Mouse (Mus musculus) ES-CJ7 (cell line): ENCODE measurements around the gene Tas2r135.

ENCODE experiments used
- DNase-seq: peaks from one replicate; pipeline ENCODE4 v3.0.0; 2011; ENCODE audit warnings: low read depth, low spot score

The Tas2r135 gene

DNA sequence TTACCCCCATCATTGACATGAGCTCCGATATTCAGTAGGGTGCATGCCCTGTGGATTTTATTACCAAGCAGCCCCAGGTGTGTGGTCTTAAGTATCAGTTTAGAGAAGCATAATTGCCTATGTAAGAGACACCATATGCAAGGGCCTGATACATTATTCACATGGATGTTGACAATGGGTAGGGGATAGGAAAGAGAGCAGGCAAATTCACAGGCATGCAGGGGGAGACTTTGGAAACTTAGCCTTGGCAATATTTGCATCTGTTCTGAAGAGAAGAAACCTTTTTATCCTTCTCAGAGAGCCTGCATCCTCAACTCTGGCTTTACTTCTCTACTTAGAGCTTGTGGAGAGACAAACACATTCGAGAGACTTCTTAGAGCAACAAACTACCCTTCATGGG lies at the start of gene Tas2r135:
TSS of gene Tas2r135 (plus strand) at position 301 of the 400 bp plus-strand sequence.
- no peak for DNase-seq

DNA sequence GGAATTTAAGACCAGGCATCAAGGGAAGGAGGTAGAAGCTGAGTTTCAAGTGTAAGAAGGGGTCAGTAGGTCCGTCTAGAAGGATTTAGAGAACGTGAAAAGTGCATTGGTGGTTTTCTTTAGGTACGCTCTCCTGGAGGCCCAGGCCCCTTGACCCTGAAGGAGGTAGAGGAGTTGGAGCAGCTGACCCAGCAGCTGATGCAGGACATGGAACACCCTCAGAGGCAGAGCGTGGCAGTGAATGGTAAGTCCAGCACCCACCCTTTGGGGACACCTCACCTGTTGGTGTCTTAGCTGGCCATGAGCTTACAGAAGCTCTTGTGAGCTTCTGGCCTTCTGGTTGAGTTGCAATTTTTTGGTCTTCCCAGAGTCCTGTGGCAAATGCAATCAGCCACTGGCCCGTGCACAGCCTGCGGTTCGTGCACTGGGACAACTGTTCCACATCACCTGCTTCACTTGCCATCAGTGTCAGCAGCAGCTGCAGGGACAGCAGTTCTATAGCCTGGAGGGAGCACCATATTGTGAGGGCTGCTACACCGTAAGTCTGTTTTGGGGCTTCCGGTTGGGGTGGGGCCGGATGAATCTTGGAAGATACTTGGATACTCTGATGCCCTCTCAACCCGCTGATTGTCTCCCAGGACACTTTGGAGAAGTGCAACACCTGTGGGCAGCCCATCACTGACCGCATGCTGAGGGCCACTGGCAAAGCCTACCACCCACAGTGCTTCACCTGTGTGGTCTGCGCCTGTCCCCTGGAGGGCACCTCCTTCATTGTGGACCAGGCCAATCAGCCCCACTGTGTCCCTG lies 49.2 kb upstream of the Tas2r135 start:
- DNase-seq: no peak

DNA sequence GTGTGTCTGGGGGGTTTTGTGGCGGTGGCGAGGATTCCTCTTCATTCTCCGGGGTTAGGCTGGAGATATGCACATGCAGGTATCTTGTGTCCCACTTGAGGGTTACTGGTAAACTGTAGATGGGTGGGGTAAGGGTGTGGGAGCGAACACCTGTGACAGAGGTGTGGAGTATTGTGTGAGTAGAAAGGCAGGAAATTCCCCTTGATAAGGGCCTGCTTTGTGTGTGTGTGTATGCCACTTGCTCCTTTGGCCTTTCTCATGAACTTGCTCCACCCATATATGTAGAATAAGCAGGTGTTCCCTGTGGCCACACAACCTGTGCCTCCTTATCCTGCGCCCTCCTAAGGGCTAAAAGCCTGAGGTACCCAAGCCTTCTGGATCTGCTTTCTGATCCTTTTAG lies 48.3 kb upstream of the Tas2r135 start:
- no peak for DNase-seq

DNA sequence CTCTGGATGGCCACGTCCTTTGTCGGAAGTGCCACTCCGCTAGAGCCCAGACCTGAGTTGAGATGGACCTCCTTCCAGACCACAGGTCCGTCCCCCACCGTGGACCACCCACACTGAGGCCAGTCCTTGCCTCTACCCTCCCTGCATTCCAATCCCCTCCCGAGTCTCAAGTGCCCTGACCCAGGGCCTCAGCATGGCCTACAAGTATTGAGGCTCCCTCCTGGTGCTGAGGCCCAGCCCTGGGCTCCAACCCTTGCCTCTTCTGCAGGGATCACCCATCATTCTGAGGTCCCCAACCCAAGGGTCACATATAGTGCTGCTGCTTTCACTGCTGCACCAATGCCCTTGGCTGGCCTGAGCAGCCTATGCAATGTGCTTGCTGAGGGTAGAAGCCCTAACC lies 47.3 kb upstream of the Tas2r135 start:
- no peak for DNase-seq

DNA sequence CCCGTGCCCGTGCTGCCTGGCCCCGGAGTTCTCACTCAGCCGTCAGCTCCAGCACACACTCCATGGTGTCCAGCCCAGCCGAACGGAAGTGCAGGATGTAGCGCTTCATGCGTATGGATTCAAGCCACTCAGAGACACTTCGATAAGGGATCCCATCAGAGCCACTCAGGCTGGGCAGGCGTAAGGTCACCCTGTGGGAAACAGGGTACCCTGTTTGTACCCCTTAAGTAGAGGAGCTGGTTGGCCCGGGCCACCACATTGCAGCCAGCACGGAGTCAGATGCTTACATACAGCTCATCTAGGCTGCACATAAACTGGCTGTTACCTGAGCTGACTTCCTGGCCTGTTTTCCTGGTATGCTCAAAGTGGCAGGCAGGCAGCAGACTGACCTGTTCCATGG lies 46.3 kb upstream of the Tas2r135 start:
- DNase-seq: no peak

DNA sequence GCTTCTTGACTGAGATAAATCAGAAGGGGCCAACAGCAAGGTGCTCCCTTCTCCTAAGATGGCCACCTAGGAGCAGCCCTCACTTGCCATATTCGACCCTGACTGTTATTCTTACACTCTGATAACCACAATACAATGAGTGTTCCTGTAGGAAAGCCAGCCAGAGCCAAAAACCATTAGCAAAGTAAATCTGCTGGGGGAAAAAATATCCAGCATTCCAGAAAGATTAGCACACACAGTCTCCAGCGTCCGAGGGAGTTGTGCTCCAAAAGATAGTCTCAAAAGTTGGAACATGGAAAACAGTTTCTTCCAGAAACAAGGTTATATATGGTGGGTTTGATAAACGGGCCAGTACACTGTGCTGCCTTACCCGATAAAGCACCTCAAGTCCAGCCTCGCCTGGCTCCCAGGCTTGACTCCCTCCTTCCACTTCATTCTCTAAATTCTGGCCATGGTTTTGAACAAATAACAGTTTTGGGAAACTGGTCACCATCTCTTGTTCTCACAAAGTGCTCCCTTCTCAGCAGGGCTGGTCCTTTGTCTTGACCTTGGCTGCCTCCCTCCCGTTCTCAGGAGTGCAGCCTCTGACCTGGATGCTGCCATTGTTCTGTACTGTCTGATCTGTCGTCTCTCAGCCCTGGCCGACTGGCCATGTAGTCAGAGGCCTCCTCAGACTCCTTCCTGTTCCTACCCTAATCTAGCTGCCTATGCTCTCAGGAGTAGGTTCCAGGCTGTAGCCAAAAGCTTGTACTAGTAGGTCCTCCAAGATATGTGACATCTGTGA lies 45.7 kb upstream of the Tas2r135 start:
- DNase-seq: no peak

DNA sequence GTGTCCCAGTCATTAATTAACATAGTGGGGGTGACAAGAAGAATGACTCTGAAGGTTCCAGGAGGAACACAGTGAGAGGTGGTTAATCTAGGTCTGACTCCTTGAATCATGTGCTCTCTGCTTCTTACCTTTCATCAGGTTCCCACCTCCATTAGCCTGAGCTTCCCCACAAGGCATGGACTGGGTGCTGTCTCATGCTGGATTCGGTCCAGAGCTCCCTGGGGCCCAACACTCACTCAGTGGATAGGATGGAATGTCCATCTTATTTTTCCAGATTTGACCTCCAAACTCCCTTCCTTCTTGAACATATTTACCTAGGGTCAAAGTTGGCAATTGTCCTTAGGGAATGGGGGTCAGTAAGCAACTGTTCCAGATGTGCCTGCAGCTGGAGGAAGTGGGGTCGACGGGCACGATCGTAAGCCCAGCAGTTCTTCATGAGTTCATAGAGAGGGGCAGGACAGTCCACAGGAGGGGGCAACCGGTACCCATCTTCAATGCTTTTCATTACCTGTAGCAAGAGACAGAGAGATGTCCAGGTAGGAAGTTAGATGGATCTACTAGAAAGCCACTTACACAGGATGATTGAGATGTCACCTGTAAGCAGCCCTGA lies 44.9 kb upstream of the Tas2r135 start:
- DNase-seq: no peak

DNA sequence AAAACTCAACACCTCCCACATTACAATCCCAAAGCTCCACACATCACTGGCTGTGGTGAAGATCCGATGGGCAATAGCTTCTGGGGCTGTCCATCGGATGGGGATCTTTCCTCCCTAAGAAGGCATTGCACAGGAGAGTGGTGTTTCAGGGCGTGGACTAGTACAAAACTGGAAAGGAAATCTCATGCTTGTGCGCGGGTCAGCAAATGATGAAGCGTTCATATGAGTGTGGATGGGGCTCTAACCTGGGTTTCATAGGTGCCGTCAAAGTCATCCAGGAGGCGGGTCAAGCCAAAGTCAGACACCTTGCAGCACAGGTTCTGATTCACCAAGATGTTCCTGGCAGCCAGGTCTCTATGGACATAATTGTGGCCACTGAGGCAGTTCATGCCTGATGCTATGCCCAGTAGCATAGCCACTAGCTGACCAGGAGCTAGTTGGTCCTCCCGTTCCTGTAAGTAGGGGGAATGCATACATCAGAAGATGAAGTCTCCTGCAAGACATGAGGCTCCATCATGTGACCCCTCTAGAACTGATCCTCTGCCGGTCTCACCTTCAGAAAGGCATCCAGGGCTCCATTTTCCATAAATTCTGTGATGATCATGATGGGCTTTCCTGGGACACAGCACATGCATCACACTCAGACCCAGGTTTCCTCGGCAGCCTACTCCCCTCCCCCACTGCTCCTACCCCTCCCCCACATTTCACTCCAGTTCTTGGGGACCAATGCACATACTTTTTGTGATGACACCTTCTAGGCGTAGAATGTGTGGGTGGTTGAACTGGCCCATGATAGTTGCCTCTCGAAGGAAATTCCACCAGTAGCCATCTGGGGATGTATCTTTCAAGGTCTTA lies 44.0 kb upstream of the Tas2r135 start:
- no peak for DNase-seq

DNA sequence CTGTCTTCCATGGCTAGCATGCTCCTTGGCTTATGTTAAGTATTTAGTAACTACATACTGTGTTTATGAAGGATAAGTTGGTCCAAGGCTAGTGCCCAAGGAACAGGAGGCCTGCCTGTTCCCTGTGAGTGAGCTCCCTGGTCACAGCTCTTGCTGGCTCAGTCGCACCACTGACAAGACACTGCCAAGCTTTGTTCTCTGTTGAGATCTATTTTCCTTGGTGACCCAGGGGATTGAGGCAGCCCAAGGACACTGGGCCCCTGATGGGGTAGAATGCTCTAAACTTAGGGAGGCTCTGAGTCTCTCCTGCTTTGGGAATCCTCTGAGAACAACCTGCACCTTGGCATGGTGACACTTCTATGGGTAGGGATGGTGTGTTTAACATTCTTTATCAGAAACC lies 43.2 kb upstream of the Tas2r135 start:
- DNase-seq: no peak

DNA sequence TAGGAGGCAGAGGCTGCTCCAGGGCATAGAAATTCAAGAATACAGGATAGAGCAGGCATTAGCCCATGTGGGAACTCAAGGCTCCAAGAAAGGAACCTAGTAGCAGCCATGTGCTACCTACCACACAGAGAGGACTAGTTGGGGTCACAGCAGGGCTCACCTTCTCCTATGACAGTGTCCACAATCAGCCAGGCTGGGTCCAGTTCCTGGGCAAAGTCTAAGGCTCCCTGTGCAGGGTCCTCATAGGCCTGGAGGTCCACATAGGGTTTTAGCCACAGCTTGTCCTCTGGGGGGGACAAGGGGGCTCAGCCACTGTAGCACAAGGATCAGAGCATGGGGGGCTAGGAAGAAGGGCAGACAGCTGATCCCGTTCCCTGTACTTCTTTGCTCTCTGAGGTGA lies 42.7 kb upstream of the Tas2r135 start:
- no peak for DNase-seq

DNA sequence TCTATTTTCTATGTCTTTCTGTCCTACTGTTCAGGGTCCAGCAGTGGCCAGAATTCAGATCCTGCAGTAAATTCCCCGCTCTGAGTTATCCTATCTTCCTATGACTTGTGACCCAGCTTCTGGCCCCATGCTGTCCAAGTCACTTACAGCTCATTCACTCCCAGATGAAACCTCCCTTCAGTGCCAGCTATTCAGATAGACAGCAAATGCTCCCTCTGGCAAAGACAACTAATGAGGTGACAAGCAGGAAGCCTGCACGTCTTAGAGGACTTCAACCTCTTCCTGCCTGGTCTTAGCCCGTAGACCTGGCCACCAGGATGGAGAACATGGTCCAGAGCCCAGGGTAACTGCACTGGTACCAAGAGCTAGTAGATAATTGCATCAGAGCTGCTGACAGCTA lies 42.3 kb upstream of the Tas2r135 start:
- DNase-seq: no peak

DNA sequence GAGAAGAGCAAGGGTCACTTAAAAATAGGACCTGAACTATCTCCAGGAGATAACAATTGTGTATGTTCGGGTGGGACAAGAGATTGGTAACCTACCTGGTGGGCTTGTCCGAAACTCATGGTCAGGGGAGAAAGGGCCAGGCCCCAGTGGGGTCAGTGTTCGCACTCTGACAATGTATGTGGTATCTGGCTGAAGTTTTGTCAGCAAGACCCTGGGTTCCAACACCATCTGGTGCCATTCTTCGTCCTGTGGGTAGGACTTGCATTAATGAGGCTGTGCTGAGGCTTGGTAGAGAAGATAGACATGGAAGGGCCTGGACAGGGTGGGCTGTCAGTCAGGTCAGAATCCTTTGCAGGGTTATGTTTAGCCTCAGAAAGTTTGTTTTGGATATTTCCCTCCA lies 41.2 kb upstream of the Tas2r135 start:
- DNase-seq: no peak

DNA sequence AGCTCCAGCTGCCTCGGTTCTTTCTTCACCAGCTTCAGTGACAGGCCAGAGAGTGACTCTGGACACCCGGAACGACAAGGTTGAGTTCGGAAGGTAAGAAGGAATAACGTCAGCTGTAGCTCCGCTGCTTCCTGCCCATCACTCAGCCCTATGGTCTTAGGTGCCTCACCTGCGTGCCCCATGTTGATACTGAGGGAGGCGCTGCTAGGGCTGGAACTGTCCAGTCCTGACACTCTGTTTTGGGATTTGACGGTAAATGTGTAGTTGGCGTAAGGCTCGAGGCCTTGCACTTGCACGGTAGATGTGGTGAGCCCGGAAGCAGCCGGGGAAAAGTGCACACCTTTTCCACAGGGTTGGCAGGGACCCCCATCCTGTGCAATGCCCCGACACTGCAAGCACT lies 40.6 kb upstream of the Tas2r135 start:
- no peak for DNase-seq

DNA sequence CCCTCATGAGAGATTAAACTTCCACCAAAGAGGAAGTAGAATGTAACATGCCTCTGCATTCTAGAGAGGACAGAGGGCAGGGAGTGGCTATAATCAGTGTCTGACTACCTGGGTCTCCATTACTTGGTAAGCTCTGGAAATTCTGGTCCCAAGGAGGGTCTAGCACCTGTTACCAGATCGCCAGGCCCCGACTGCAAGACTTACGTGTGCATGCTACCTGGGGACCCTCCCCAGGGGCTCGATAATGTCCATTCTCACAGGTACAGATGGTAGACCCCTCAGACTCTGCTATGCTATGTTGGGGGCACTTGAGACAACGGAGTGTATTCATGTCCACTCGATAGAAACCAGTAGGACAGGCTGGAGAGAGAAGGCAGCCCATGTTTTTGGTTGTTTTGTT lies 40.0 kb upstream of the Tas2r135 start:
- no peak for DNase-seq

DNA sequence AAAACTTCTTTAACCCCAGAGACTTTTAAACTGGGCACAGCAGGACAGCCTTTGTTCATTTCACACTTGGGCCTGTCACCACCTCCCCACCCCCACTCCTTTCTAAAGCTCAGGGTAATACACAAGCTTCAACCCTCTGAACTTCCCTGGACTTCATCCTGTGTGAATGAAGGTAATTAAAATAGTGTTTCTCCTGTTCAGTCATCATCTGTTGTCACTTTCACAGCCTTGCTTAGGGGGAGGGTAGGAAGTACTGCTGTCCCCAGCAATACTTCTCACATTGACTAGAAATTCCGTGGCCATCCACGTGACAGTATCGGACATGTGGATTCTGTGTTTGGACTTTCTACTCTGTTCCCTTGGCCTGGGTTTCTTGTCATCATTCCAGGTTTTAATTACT lies 35.4 kb upstream of the Tas2r135 start:
- peak; percentile 46 for DNase-seq

DNA sequence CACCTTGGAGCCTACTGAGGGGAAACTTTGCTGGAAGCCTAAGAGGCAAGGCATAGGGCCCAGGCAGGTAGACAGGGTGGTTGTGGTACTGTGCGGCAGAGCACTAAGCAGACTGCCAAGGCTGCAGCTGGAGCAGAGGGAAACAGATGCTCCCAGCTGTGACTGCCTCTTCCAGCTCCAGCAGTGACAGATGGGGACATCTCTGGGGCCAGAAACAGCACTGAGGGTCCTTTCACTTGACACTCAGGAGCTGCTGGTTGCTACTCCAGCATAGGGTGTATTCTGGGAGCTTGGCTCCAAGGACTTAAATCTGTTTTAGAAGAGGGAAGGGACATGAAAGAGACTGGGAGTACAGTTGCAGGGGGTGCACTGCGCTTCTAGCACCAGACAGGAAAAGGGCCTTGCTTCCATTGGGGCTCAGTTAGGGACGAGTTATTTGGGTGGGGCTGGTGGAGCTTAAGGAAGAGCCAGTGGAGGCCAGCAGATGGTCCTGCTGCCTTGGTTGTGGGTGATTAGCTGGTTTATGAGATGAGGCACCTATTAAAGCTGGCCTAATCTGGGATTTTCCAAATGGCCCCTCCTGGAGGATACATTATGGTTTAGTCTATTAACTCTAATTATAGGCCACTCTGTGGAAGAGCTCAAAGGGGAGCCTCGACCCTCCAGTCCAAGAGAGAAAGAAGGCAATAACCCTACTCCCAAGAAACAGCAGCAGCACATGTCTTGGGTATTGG lies 34.4 kb upstream of the Tas2r135 start:
- DNase-seq: no peak

DNA sequence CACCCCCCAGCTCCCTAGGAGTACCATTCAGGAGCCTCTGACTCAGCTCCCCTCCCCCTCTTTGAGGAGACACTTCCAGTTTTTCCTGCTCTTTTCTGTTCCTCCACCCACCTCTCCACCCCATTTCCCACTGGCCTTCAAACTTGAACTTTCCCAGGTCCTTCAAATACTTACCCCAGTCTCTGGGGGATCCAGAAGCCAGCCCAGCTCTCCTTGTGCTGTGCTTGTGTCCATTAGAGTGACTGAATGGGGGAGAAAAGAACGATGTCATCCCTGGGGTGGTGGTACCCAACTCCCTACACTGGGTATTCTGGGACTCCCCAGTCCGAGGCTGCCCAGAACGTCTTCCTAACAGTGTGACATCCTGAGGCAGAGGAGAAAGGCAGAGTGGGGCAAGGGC lies 33.2 kb upstream of the Tas2r135 start:
- no peak for DNase-seq

DNA sequence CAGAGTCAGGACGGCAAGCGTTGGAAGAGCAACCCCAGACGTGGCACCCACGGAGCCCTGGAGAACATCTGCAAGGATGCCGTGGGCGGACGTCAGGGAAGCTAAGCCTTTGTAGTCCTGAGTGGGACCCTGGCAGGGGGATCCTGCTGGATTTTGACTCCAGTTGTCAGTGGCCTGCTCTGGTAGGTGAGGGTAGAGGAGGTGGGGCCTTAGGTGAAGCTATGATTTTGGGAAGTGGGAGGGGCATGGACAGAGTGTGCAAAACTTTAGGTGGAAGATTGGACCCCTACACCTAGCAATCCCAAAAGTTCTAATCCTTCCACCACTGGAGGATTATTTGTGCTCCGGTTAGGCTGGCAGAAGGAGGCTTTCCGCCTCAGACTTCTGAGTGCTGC lies 32.8 kb upstream of the Tas2r135 start:
- DNase-seq: peak; percentile 28

DNA sequence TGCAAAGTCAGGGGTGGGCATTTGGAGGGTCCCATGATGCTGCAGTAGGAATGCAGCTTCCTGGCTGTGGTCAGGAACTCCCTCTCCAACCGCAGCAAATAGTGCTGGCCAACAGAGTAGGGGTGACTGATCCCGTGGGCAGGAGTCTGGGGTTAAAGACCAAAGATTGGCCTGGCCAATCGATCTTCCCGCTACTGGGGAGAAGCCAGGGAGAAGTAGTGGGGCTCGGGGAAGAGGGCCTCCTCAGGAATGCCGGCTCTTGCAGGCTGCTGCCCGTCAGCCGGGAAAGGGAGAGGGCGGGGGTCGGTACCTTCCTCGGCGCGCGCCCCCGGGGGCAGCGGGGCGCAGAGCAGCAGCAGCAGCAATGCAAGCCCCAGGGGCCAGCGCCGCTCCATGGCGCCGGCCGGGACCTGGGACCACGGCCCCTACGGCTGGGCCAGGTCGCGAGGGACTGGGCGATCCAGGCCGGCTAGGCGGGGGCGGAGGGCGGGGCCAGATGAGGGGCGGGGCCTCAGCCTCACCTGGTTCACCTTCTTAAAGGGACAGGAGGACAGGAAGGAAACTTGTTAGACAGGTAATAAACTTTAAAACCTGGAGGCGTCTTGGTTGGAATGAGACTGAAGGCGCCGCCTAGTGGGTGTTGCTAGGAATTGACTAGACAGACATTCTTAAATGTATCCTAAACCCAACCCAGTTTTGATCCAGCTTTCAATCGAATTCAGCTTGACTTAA lies 32.3 kb upstream of the Tas2r135 start, which contains the start of gene Epha1:
TSS of gene Epha1 (minus strand) at position 453 of the 732 bp plus-strand sequence.
- DNase-seq: peak; percentile 82
